Mouse (Mus musculus) spleen, adult 12 weeks (tissue): ENCODE measurements around the gene Nae1.

Source experiments
- DNase-seq: peaks from one replicate; pipeline ENCODE4 v3.0.0; 2022; ENCODE audit warnings: low spot score

The Nae1 gene

GRCm38 (mm10) chr8:104529671-104530070 lies 4.8 kb downstream of the Nae1 start:
- DNase-seq, result no peak

GRCm38 (mm10) chr8:104517872-104518271 lies 16.6 kb downstream of the Nae1 start:
- no peak for DNase-seq

DNA sequence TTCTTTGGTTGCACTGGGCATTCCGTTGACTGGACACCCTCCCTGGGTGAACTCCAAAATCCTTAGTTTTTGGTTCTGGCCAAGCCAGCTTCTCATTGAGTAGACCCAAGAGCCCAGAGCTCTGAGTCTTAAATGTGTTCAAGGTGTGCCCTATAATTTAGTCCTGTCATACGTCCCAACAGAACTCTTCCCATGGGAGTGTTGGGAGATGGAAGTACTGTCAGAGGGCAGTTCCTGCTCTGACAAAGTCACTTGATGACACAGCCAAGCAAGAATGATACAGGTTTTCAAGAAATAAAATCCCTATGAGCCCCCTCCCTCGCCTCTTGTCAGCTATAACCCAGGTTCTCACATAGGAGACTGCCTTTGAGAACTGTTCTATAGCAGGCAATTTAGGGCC lies 24.3 kb downstream of the Nae1 start:
- DNase-seq, result no peak

- DNase-seq, result peak; percentile 34
Observed at GRCm38 (mm10) chr8:104509061-104510006, 25.1 kb downstream of the Nae1 start, which contains the start of gene Terb1. Gene Terb1, minus strand, starts transcription at chr8:104509910.

DNA sequence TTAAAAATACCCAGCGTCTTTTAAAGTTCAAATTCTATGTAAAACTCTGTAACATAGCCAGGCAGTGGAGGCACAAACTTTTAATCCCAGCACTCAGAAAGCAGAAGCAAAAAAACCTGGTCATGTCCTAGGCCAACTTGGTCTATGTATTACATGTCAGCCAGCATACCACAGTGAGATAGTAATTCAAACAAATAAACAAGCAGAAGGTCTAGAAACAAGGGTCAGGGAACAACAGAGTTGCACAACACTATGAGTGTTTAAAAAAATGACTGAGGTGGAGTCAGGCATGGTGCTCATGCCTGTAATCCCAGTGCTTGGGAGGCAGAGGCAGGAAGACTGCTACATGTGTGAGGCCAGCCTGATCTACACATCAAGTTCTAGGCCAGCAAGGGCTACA lies 55.3 kb downstream of the Nae1 start:
- no peak for DNase-seq

GRCm38 (mm10) chr8:104472465-104472864 lies 62.0 kb downstream of the Nae1 start:
- DNase-seq, result no peak

DNA sequence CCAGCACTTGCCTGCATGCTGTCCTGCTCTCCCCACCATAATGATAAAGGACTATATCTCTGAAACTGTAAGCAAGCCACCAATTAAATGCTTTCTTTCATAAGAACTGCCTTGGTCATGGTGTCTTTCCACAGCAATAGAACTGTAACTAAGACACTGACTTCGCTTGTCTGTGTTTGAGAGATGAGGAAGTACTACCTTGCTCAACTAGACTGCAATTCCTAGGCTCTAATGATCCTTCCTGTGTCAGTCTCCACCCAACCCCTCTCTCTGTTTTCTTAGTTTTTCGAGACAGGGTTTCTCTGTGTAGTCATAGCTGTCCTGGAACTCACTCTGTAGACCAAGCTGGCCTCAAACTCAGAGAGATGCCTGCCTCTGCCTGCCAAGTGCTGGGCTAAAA lies 67.0 kb downstream of the Nae1 start:
- no peak for DNase-seq
